Mouse (Mus musculus): ENCODE data around the gene Vmn1r87.

The Vmn1r87 gene

GRCm38 (mm10) chr7:13140057-13140456, at the start of gene Vmn1r87:
Gene Vmn1r87 (minus strand): TSS chr7:13140157.
- DNase-seq (ENCODE audit: low read depth, low spot score): no peak

GRCm38 (mm10) chr7:13159268-13159667, 19.3 kb upstream of the Vmn1r87 start, which contains the start of gene Vmn1r88:
Gene Vmn1r88 (plus strand): TSS chr7:13159568.
- DNase-seq (ENCODE audit: low read depth, low spot score): no peak

GRCm38 (mm10) chr7:13137340-13137739, 2.6 kb downstream of the Vmn1r87 start:
- no peak for DNase-seq (ENCODE audit: low read depth, low spot score)

GRCm38 (mm10) chr7:13131856-13132255, 8.1 kb downstream of the Vmn1r87 start:
- DNase-seq (ENCODE audit: low read depth, low spot score): no peak

- peak; percentile 30 for DNase-seq (ENCODE audit: low read depth, low spot score)
Observed at GRCm38 (mm10) chr7:13123554-13124153, 16.3 kb downstream of the Vmn1r87 start.

- DNase-seq (ENCODE audit: low read depth, low spot score): no peak
Observed at GRCm38 (mm10) chr7:13119817-13120216, 20.1 kb downstream of the Vmn1r87 start, which contains the start of gene Vmn1r86. Gene Vmn1r86 (minus strand): TSS chr7:13119917.

GRCm38 (mm10) chr7:13095073-13095472, 44.9 kb downstream of the Vmn1r87 start, which contains the start of gene Vmn1r85:
Gene Vmn1r85 (minus strand): TSS chr7:13095173.
- no peak for DNase-seq (ENCODE audit: low read depth, low spot score)

Measured in ES-CJ7 (cell line).